Mouse (Mus musculus) spleen, postnatal 36 days (tissue): Measurements from ENCODE around the gene Ap2m1.
"Not testable (repeated sequence)": the region's sequence is repeated elsewhere in the genome, so short reads cannot be mapped to it uniquely, and the experiment has no call there.

Experiments
- DNase-seq, 2 experiments: peaks; one replicate each; pipeline ENCODE4 v3.0.0; 2022; ENCODE audit warnings: low spot score in 2 of 2, mixed read lengths in 1 of 2

Gene Ap2m1

GRCm38 (mm10) chr16:20535296-20536080, at the start of gene Ap2m1:
Gene Ap2m1, plus strand, starts transcription at chr16:20535478.
- DNase-seq = peak; percentile 97 to 98

GRCm38 (mm10) chr16:20486048-20486447, 49.2 kb upstream of the Ap2m1 start:
- DNase-seq = no peak

GRCm38 (mm10) chr16:20488151-20488550, 47.1 kb upstream of the Ap2m1 start:
- DNase-seq = no peak

- DNase-seq = not testable (repeated sequence)
These were observed 46.5 kb upstream of the Ap2m1 start for GRCm38 (mm10) chr16:20488751-20489150.

- no peak for DNase-seq
These were observed 46.0 kb upstream of the Ap2m1 start for GRCm38 (mm10) chr16:20489233-20489632.

GRCm38 (mm10) chr16:20490581-20490980, 44.7 kb upstream of the Ap2m1 start:
- no peak for DNase-seq

- no peak for DNase-seq
These were observed 44.0 kb upstream of the Ap2m1 start for GRCm38 (mm10) chr16:20491301-20491700.

GRCm38 (mm10) chr16:20493452-20493851, 41.8 kb upstream of the Ap2m1 start:
- no peak for DNase-seq

- peak; percentile 64 to 75 for DNase-seq
These were observed 38.3 kb upstream of the Ap2m1 start for GRCm38 (mm10) chr16:20496671-20497600.

- DNase-seq = peak; percentile 4 to 7
These were observed 37.1 kb upstream of the Ap2m1 start for GRCm38 (mm10) chr16:20497980-20498676.

- peak; percentile 95 to 96 for DNase-seq
These were observed 36.4 kb upstream of the Ap2m1 start, which contains the start of gene Eif2b5 for GRCm38 (mm10) chr16:20498677-20499475. Gene Eif2b5, plus strand, starts transcription at chr16:20498817.

- DNase-seq = no peak
These were observed 29.3 kb upstream of the Ap2m1 start for GRCm38 (mm10) chr16:20506000-20506399.

- DNase-seq = peak in 1 of 2 experiments; percentile 18
These were observed 25.9 kb upstream of the Ap2m1 start for GRCm38 (mm10) chr16:20509349-20509748.

GRCm38 (mm10) chr16:20511277-20511847, 23.9 kb upstream of the Ap2m1 start:
- DNase-seq = no peak

- no peak for DNase-seq
These were observed 19.2 kb upstream of the Ap2m1 start for GRCm38 (mm10) chr16:20516032-20516431.

GRCm38 (mm10) chr16:20516726-20517201, 18.5 kb upstream of the Ap2m1 start, which contains the start of gene Dvl3:
Gene Dvl3, plus strand, starts transcription at chr16:20516982.
- peak; percentile 91 to 94 for DNase-seq

GRCm38 (mm10) chr16:20517216-20517615, 18.1 kb upstream of the Ap2m1 start:
- DNase-seq = no peak

- DNase-seq = no peak
These were observed 17.4 kb upstream of the Ap2m1 start for GRCm38 (mm10) chr16:20517701-20518374.

GRCm38 (mm10) chr16:20523886-20524285, 11.4 kb upstream of the Ap2m1 start:
- no peak for DNase-seq

GRCm38 (mm10) chr16:20528779-20529178, 6.5 kb upstream of the Ap2m1 start:
- no peak for DNase-seq
